Mouse (Mus musculus): ENCODE data around the gene Prpf8.

GRCm38 (mm10) chr11:75512301-75513018 is 25.8 kb downstream of the Prpf8 start:
- no peak for TF ChIP-seq CTCF (conservative IDR thresholded peaks at IDR 0.05; ENCODE audit: low read length)
- TF ChIP-seq POU5F1 (IDR thresholded peaks at IDR 0.05; ENCODE audit: borderline replicate concordance, low read length): no peak
- TF ChIP-seq NANOG (IDR thresholded peaks at IDR 0.05; ENCODE audit: borderline replicate concordance, low read length): no peak

Measured in E14TG2a.4 (cell line).